Mouse (Mus musculus) adrenal gland, postnatal 14 days (tissue): ENCODE measurements around the gene Pla2g5. TPM values are rescaled to one million over a fixed set of nuclear protein-coding genes. Genes with fewer than 3 reads are reported as not detected.
"Not testable (repeated sequence)": the region's sequence is repeated elsewhere in the genome, so short reads cannot be mapped to it uniquely, and the experiment has no call there.

Source experiments
- DNase-seq: peaks from one replicate; pipeline ENCODE4 v3.0.0; 2021; ENCODE audit warnings: mixed read lengths
- long read RNA-seq, 2 experiments: library from polyadenylated mRNA; stranded (forward); transcript quantifications; one replicate each; pipeline ENCODE4 v2.0.0; 2021
- total RNA-seq: library from RNA; stranded (reverse); gene quantifications from 2 replicates; pipeline ENCODE4 v1.2.3, GENCODE M21; 2021

Gene Pla2g5
- 9.2 and 13.2 TPM in 2 replicates for total RNA-seq
- long read RNA-seq, experiment 1, transcript Pla2g5-203 (5 exons, 1,976 nt), result major isoform, 24 of 31 reads
- long read RNA-seq, experiment 1, partial matches to known transcripts, result 1 of 31 reads
- long read RNA-seq, experiment 1, other reads (novel, unspliced or antisense), result 6 of 31 reads
- long read RNA-seq, experiment 2, transcript Pla2g5-203 (5 exons, 1,976 nt), result major isoform, 18 of 30 reads
- long read RNA-seq, experiment 2, partial matches to known transcripts, result 1 of 30 reads
- long read RNA-seq, experiment 2, other reads (novel, unspliced or antisense), result 11 of 30 reads

GRCm38 (mm10) chr4:138863344-138863998, at the start of gene Pla2g5:
TSS of gene Pla2g5 (minus strand) at chr4:138863482.
- no peak for DNase-seq

GRCm38 (mm10) chr4:138905624-138906337, 42.5 kb upstream of the Pla2g5 start:
- DNase-seq, result no peak

GRCm38 (mm10) chr4:138899361-138899760, 36.1 kb upstream of the Pla2g5 start:
- no peak for DNase-seq

- DNase-seq, result not testable (repeated sequence)
These were observed 30.5 kb upstream of the Pla2g5 start for GRCm38 (mm10) chr4:138893789-138894188.

GRCm38 (mm10) chr4:138892655-138893054, 29.4 kb upstream of the Pla2g5 start:
- DNase-seq, result no peak

- DNase-seq, result no peak
These were observed 26.4 kb upstream of the Pla2g5 start for GRCm38 (mm10) chr4:138889635-138890034.

- DNase-seq, result no peak
These were observed 25.9 kb upstream of the Pla2g5 start for GRCm38 (mm10) chr4:138889165-138889564.

GRCm38 (mm10) chr4:138884261-138884660, 21.0 kb upstream of the Pla2g5 start:
- peak; percentile 92 for DNase-seq

- DNase-seq, result no peak
These were observed 18.9 kb upstream of the Pla2g5 start for GRCm38 (mm10) chr4:138882179-138882578.

GRCm38 (mm10) chr4:138880811-138881584, 17.7 kb upstream of the Pla2g5 start:
- DNase-seq, result no peak

- DNase-seq, result no peak
These were observed 16.5 kb upstream of the Pla2g5 start for GRCm38 (mm10) chr4:138879808-138880207.

GRCm38 (mm10) chr4:138878783-138879182, 15.5 kb upstream of the Pla2g5 start:
- DNase-seq, result no peak

- peak; percentile 38 for DNase-seq
These were observed 14.4 kb upstream of the Pla2g5 start, which contains the start of gene Pla2g2e for GRCm38 (mm10) chr4:138877731-138878130. TSS of gene Pla2g2e (plus strand) at chr4:138877942.

- DNase-seq, result no peak
These were observed 12.7 kb upstream of the Pla2g5 start for GRCm38 (mm10) chr4:138875986-138876385.

GRCm38 (mm10) chr4:138875275-138875674, 12.0 kb upstream of the Pla2g5 start:
- DNase-seq, result not testable (repeated sequence)

GRCm38 (mm10) chr4:138873864-138874263, 10.6 kb upstream of the Pla2g5 start, which contains the start of gene Gm13030:
TSS of gene Gm13030 (minus strand) at chr4:138873964.
- no peak for DNase-seq

GRCm38 (mm10) chr4:138868666-138869065, 5.4 kb upstream of the Pla2g5 start:
- DNase-seq, result no peak

GRCm38 (mm10) chr4:138866413-138866812, 3.1 kb upstream of the Pla2g5 start:
- peak; percentile 85 for DNase-seq

- DNase-seq, result no peak
These were observed 2.7 kb upstream of the Pla2g5 start for GRCm38 (mm10) chr4:138865991-138866390.

GRCm38 (mm10) chr4:138865092-138865491, 1.8 kb upstream of the Pla2g5 start:
- no peak for DNase-seq

- peak; percentile 87 for DNase-seq
These were observed 3.6 kb downstream of the Pla2g5 start for GRCm38 (mm10) chr4:138859728-138860127.

GRCm38 (mm10) chr4:138859245-138859644, 4.0 kb downstream of the Pla2g5 start:
- DNase-seq, result no peak
